Mouse (Mus musculus) spleen, adult 2 months (tissue): ENCODE measurements around the gene Gpc4. TPM values are rescaled to one million over a fixed set of nuclear protein-coding genes. Genes with fewer than 3 reads are reported as not detected.

Experiments
- DNase-seq, 2 experiments: peaks; one replicate each; pipeline versions ENCODE4 v3.0.0 to v3.0.0-alpha.2; 2012 to 2021; ENCODE audit warnings: low spot score in 2 of 2, low read depth in 1 of 2
- H3K27ac ChIP-seq: fragments of 200-500 bp; 2 replicates; pipeline ENCODE4 v1.5.1; 2012; ENCODE audit warnings: low read length, inconsistent platforms; ENCODE audit not compliant: insufficient read depth
- H3K27me3 ChIP-seq: fragments of 200-500 bp; 2 replicates; pipeline ENCODE4 v1.6.1; 2012; ENCODE audit warnings: mild to moderate bottlenecking, moderate library complexity, low read length, inconsistent platforms; ENCODE audit not compliant: control insufficient read depth, insufficient read depth
- H3K36me3 ChIP-seq: fragments of 200-500 bp; 2 replicates; pipeline ENCODE4 v1.6.1; 2012; ENCODE audit warnings: mild to moderate bottlenecking, low read length, inconsistent platforms; ENCODE audit not compliant: control insufficient read depth, insufficient read depth
- H3K4me1 ChIP-seq: fragments of 200-500 bp; 2 replicates; pipeline ENCODE4 v1.6.1; 2011; ENCODE audit warnings: inconsistent platforms; ENCODE audit not compliant: control insufficient read depth, insufficient read depth, insufficient read length
- H3K4me3 ChIP-seq: fragments of 200-500 bp; 2 replicates; pipeline ENCODE4 v1.5.1; 2011; ENCODE audit warnings: mild to moderate bottlenecking, inconsistent platforms; ENCODE audit not compliant: insufficient read depth, insufficient read length; ENCODE audit errors: extremely low read depth
- CTCF ChIP-seq: fragments of 200-500 bp; IDR thresholded peaks from 2 replicates; pipeline ENCODE4 v1.5.1; 2011; ENCODE audit warnings: mild to moderate bottlenecking, inconsistent platforms; ENCODE audit not compliant: insufficient read depth, insufficient read length, insufficient replicate concordance; ENCODE audit errors: extremely low read depth
- POLR2A ChIP-seq: fragments of 200-500 bp; IDR thresholded peaks from 2 replicates; pipeline ENCODE4 v1.6.1; 2011; ENCODE audit warnings: low read depth, low read length, inconsistent platforms
- WGBS: fragments of 180-500 bp; shearing (Covaris S2); methylation state at CpG from one replicate; pipeline ENCODE4 v1.1.7; 2018; 5-methylcytosine and 5-hydroxymethylcytosine counted together
- polyA plus RNA-seq: library from polyadenylated mRNA; depleted of rRNA; stranded (reverse); fragments of >200 nt; gene quantifications from 2 replicates; pipeline ENCODE4 v1.2.3, GENCODE M21; 2012

The Gpc4 gene
- polyA plus RNA-seq, 1 experiment, result 3.9 TPM

GRCm38 (mm10) chrX:52087726-52088348 is 77.2 kb downstream of the Gpc4 start:
- WGBS, result 45% methylated on average over 7 of the region's 7 CpGs
- Histone ChIP-seq H3K27me3 (no peaks in the 10 kb centered on the region), H3K36me3 (no peaks in the 10 kb centered on the region), H3K4me1 (no peaks in the 10 kb centered on the region), H3K27ac (no peak overlapping the region), H3K4me3 (no peak overlapping the region)
- TF ChIP-seq CTCF (no peak), POLR2A (no peak)
- DNase-seq, result no peak

- 84% methylated on average over 8 of the region's 8 CpGs for WGBS
- Histone ChIP-seq H3K36me3 (no peaks in the 10 kb centered on the region), H3K27me3 (no peaks in the 10 kb centered on the region), H3K27ac (no peak overlapping the region), H3K4me1 (no peaks in the 10 kb centered on the region), H3K4me3 (no peak overlapping the region)
- no peak for DNase-seq
- TF ChIP-seq POLR2A, result no peak
- no peak for TF ChIP-seq CTCF
Measured at GRCm38 (mm10) chrX:52086885-52087573, 78.0 kb downstream of the Gpc4 start.

GRCm38 (mm10) chrX:52083557-52083956 is 81.5 kb downstream of the Gpc4 start:
- TF ChIP-seq POLR2A (no peak), CTCF (no peak)
- DNase-seq, result no peak
- WGBS, result 72% methylated on average over 3 of the region's 3 CpGs
- H3K4me3 ChIP-seq, result no peak overlapping the region
- H3K27ac ChIP-seq, result no peak overlapping the region
- no peaks in the 10 kb centered on the region for H3K36me3 ChIP-seq
- H3K4me1 ChIP-seq, result no peaks in the 10 kb centered on the region
- H3K27me3 ChIP-seq, result no peaks in the 10 kb centered on the region

GRCm38 (mm10) chrX:52072410-52072809 is 92.6 kb downstream of the Gpc4 start:
- DNase-seq, result no peak
- no peak overlapping the region for H3K4me3 ChIP-seq
- no peaks in the 10 kb centered on the region for H3K36me3 ChIP-seq
- no peaks in the 10 kb centered on the region for H3K4me1 ChIP-seq
- 82% methylated on average over 2 of the region's 2 CpGs for WGBS
- TF ChIP-seq POLR2A (no peak), CTCF (no peak)
- no peak overlapping the region for H3K27ac ChIP-seq
- H3K27me3 ChIP-seq, result no peaks in the 10 kb centered on the region

- H3K27ac ChIP-seq, result no peak overlapping the region
- WGBS, result 68% methylated on average over 13 of the region's 13 CpGs
- DNase-seq, result no peak
- no peaks in the 10 kb centered on the region for H3K27me3 ChIP-seq
- no peaks in the 10 kb centered on the region for H3K36me3 ChIP-seq
- H3K4me3 ChIP-seq, result no peak overlapping the region
- TF ChIP-seq CTCF, result no peak
- H3K4me1 ChIP-seq, result no peaks in the 10 kb centered on the region
Measured at GRCm38 (mm10) chrX:52053416-52053815, 111.6 kb downstream of the Gpc4 start.

GRCm38 (mm10) chrX:52052011-52052410 is 113.0 kb downstream of the Gpc4 start:
- H3K27me3 ChIP-seq, result no peaks in the 10 kb centered on the region
- no peak overlapping the region for H3K4me3 ChIP-seq
- no peak for DNase-seq
- TF ChIP-seq CTCF, result no peak
- TF ChIP-seq POLR2A, result no peak
- no peak overlapping the region for H3K27ac ChIP-seq
- 81% methylated on average over 5 of the region's 5 CpGs for WGBS
- no peaks in the 10 kb centered on the region for H3K36me3 ChIP-seq
- H3K4me1 ChIP-seq, result no peaks in the 10 kb centered on the region

- WGBS, result 82% methylated on average over 4 of the region's 4 CpGs
- TF ChIP-seq CTCF, result no peak
- no peak for TF ChIP-seq POLR2A
- Histone ChIP-seq H3K36me3 (no peaks in the 10 kb centered on the region), H3K4me1 (no peaks in the 10 kb centered on the region), H3K4me3 (no peak overlapping the region), H3K27ac (no peak overlapping the region), H3K27me3 (no peaks in the 10 kb centered on the region)
- DNase-seq, result no peak
Measured at GRCm38 (mm10) chrX:52050941-52051340, 114.1 kb downstream of the Gpc4 start.
